Mouse (Mus musculus) neural tube, embryonic 12.5 days (tissue): ENCODE results near the gene Hnf4a. TPM values are rescaled to one million over a fixed set of nuclear protein-coding genes. Genes with fewer than 3 reads are reported as not detected.

Experiments used
- ATAC-seq: fragments of 200-750 bp; cut with Nextera tagmentation; 2 replicates; pipeline ENCODE4 v1.8.0; 2017; ENCODE audit warnings: low read depth, mild to moderate bottlenecking, moderate TSS enrichment, moderate library complexity; ENCODE audit not compliant: low FRiP score
- H3K27ac ChIP-seq: fragments of 300-500 bp; sonication (generic); 2 replicates; pipeline ENCODE4 v1.5.1; 2016
- H3K27me3 ChIP-seq: fragments of 300-500 bp; sonication (generic); replicated peaks from 2 replicates; pipeline ENCODE4 v1.6.1; 2016; ENCODE audit warnings: mild to moderate bottlenecking
- H3K36me3 ChIP-seq: fragments of 300-500 bp; sonication (generic); 2 replicates; pipeline ENCODE4 v1.6.1; 2016; ENCODE audit warnings: mild to moderate bottlenecking
- H3K4me1 ChIP-seq: fragments of 300-500 bp; sonication (generic); 2 replicates; pipeline ENCODE4 v1.6.1; 2016
- H3K4me2 ChIP-seq: fragments of 300-500 bp; sonication (generic); replicated peaks from 2 replicates; pipeline ENCODE4 v1.6.1; 2016; ENCODE audit warnings: mild to moderate bottlenecking
- H3K4me3 ChIP-seq: fragments of 300-500 bp; sonication (generic); 2 replicates; pipeline ENCODE4 v1.5.1; 2016
- H3K9ac ChIP-seq: fragments of 300-500 bp; sonication (generic); 2 replicates; pipeline ENCODE4 v1.6.1; 2016; ENCODE audit warnings: mild to moderate bottlenecking
- H3K9me3 ChIP-seq: fragments of 300-500 bp; sonication (generic); 2 replicates; pipeline ENCODE4 v1.6.1; 2016; ENCODE audit warnings: mild to moderate bottlenecking
- WGBS: fragments of 180-500 bp; shearing (Covaris S2); methylation state at CpG from one replicate; pipeline ENCODE4 v1.1.7; 2016; 5-methylcytosine and 5-hydroxymethylcytosine counted together
- polyA plus RNA-seq: library from polyadenylated mRNA; unstranded; fragments of >200 nt; fragmentation: Nextera tagmentation; extraction: Ambion mirVana; gene quantifications from 2 replicates; pipeline ENCODE4 v1.2.1, GENCODE M21; 2016

Hnf4a gene
- polyA plus RNA-seq, 1 experiment from 2014 or later: not detected

DNA sequence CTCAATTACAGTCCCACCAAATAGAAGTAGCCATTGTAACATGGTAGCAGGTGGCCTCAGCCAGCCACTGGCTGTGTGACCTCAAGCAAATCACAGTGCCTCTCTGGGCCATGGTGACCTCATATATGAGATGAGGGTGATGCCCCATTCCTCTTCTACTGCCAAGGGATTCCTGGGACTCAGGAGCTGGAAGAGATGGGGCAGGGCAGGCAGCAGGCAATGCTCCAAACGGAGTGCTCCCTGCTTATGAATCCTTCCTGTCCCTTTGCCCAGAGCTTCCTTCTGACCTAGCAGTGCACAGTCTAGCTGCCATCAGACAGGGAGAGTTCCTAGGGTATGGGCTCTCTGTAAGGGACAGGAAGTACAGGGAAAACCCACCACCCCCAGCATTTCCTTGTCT lies 51.9 kb downstream of the Hnf4a start:
- ATAC-seq: no peak
- H3K27me3 ChIP-seq: no peaks in the 10 kb centered on the region

GRCm38 (mm10) chr2:163559236-163559635 lies 52.6 kb downstream of the Hnf4a start:
- Histone ChIP-seq H3K4me3 (no peak overlapping the region), H3K4me2 (no peak overlapping the region)
- 86% methylated on average over 5 of the region's 5 CpGs for WGBS

More for the DNA sequence above, 51.9 kb downstream of the Hnf4a start:
- Histone ChIP-seq H3K36me3 (no peaks in the 10 kb centered on the region), H3K4me3 (no peak overlapping the region), H3K9me3 (no peaks in the 10 kb centered on the region), H3K9ac (no peak overlapping the region), H3K27ac (no peak overlapping the region), H3K4me1 (no peaks in the 10 kb centered on the region), H3K4me2 (no peak overlapping the region)
- WGBS: 91% methylated on average over 1 of the region's 1 CpGs

DNA sequence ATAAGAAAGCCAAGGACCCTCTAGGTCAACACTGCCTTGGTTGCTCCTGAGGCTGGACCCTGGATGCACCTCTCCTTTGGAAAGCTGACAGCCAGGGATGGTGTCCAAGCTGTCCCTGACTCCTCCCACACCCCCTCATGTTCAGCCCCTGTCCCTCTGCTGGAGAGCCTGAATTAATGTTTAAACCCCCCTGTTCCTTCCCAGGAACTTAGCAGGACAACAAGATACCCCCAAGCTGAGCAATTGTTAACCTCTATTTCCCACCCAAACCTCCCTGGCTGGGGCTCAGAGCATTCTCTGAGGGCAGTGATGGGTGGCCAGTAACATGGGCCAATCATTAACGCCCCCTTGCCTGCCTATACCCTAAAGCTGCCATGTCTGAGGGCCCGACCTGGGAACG lies 53.6 kb downstream of the Hnf4a start:
- Histone ChIP-seq H3K36me3 (no peaks in the 10 kb centered on the region), H3K27me3 (no peaks in the 10 kb centered on the region), H3K4me1 (no peaks in the 10 kb centered on the region), H3K4me3 (no peak overlapping the region), H3K27ac (no peak overlapping the region), H3K4me2 (no peak overlapping the region), H3K9ac (no peak overlapping the region), H3K9me3 (no peaks in the 10 kb centered on the region)
- WGBS: 73% methylated on average over 3 of the region's 3 CpGs
- ATAC-seq: no peak

More at GRCm38 (mm10) chr2:163559236-163559635, 52.6 kb downstream of the Hnf4a start:
- Histone ChIP-seq H3K27me3 (no peaks in the 10 kb centered on the region), H3K27ac (no peak overlapping the region), H3K36me3 (no peaks in the 10 kb centered on the region), H3K4me1 (no peaks in the 10 kb centered on the region), H3K9ac (no peak overlapping the region), H3K9me3 (no peaks in the 10 kb centered on the region)
- ATAC-seq: no peak

DNA sequence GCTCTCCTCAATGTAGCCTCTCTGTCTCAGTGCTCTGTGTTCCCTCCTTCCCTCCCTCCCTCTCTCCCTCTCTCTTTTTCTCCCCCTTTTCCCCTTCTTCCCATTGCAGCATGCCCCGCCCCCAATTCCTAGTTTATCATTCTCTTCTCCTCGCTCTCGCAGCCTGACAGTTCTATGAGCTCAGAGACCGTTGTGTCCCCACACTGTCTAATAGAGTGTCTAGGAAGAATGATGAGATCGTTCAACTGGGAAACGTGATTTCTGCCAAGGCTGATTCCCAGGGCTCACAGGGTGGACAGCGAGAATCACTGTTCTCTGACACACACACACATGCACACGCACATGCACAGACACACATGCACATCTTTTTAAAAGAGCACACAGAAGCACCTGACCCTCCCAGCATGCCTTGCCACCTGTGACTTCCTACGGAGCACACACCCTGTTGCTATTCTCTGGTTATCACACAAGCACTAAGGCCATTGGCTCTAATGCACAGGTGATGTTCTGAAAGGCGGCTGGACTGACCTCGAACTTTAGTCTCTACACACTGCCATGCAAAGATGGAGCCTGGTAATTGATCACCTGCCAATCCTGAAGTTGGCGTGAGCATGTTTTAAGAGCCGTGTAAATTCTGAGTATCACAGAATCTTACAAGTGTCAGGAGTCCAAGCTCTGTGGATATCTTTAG lies 54.8 kb downstream of the Hnf4a start:
- Histone ChIP-seq H3K27me3 (no peaks in the 10 kb centered on the region), H3K4me3 (no peak overlapping the region), H3K4me2 (no peak overlapping the region), H3K4me1 (no peaks in the 10 kb centered on the region), H3K9me3 (no peaks in the 10 kb centered on the region), H3K36me3 (no peaks in the 10 kb centered on the region), H3K27ac (no peak overlapping the region), H3K9ac (no peak overlapping the region)
- 68% methylated on average over 13 of the region's 13 CpGs for WGBS
- no peak for ATAC-seq

DNA sequence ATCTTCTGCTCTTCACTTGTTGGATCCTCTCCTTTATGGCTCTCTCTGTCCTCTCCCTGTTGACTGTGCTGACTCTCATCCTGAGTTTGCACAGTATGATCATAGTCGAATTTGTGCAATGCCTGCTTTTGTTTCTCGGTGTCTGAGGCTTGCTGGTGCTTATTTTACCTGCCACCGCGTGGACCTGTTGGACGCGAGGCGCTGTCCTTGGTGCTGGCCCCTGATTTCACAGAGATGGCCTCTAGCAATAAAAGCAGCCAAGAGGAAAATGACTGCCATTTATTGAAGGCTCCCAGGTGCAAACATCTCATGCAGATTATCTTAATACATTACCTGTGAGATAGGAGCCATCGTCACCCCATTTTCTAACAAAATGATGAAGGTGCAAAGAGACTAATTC lies 58.0 kb downstream of the Hnf4a start:
- Histone ChIP-seq H3K9me3 (no peaks in the 10 kb centered on the region), H3K27me3 (no peaks in the 10 kb centered on the region), H3K27ac (no peak overlapping the region), H3K4me1 (no peaks in the 10 kb centered on the region), H3K4me3 (no peak overlapping the region), H3K4me2 (no peak overlapping the region), H3K36me3 (no peaks in the 10 kb centered on the region), H3K9ac (no peak overlapping the region)
- WGBS: 32% methylated on average over 8 of the region's 8 CpGs
- no peak for ATAC-seq

- no peak overlapping the region for H3K4me3 ChIP-seq
- no peaks in the 10 kb centered on the region for H3K27me3 ChIP-seq
- no peak overlapping the region for H3K27ac ChIP-seq
- no peaks in the 10 kb centered on the region for H3K36me3 ChIP-seq
- H3K9me3 ChIP-seq: no peaks in the 10 kb centered on the region
- no peak overlapping the region for H3K9ac ChIP-seq
- ATAC-seq: no peak
- 84% methylated on average over 3 of the region's 3 CpGs for WGBS
- no peak overlapping the region for H3K4me2 ChIP-seq
- H3K4me1 ChIP-seq: no peaks in the 10 kb centered on the region
Measured at GRCm38 (mm10) chr2:163574321-163574720, 67.7 kb downstream of the Hnf4a start.

- ATAC-seq: no peak
- no peaks in the 10 kb centered on the region for H3K9me3 ChIP-seq
- no peak overlapping the region for H3K27ac ChIP-seq
- no peak overlapping the region for H3K4me3 ChIP-seq
- WGBS: 50% methylated on average over 11 of the region's 11 CpGs
- H3K27me3 ChIP-seq: no peaks in the 10 kb centered on the region
- H3K9ac ChIP-seq: no peak overlapping the region
- H3K36me3 ChIP-seq: no peaks in the 10 kb centered on the region
- no peak overlapping the region for H3K4me2 ChIP-seq
- no peaks in the 10 kb centered on the region for H3K4me1 ChIP-seq
Measured at GRCm38 (mm10) chr2:163575248-163575647, 68.6 kb downstream of the Hnf4a start.

DNA sequence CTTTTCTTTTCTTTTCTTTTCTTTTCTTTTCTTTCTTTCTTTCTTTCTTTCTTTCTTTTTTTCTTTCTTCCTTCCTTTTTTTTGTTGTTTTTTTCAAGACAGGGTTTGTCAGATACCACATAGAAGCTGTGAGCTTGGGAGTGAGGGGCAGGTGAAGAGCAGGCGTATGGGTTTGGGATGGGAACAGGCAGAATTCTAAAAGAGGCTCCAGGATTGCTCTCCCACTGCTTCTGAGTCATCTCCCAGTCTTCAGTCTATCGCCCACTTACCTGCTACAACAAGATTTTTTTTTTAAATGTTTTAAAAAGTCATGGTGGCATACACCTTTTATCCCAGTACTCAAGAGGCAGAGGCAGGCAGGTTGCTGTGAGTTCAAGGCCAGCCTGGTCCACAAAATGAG lies 71.4 kb downstream of the Hnf4a start:
- no peak overlapping the region for H3K27ac ChIP-seq
- 86% methylated on average over 2 of the region's 2 CpGs for WGBS
- no peak overlapping the region for H3K4me3 ChIP-seq
- no peaks in the 10 kb centered on the region for H3K9me3 ChIP-seq
- H3K9ac ChIP-seq: no peak overlapping the region
- H3K4me2 ChIP-seq: no peak overlapping the region
- no peaks in the 10 kb centered on the region for H3K36me3 ChIP-seq
- no peaks in the 10 kb centered on the region for H3K27me3 ChIP-seq
- no peaks in the 10 kb centered on the region for H3K4me1 ChIP-seq
- ATAC-seq: no peak

GRCm38 (mm10) chr2:163580069-163580945 lies 73.7 kb downstream of the Hnf4a start:
- no peaks in the 10 kb centered on the region for H3K27me3 ChIP-seq
- H3K9ac ChIP-seq: no peak overlapping the region
- H3K36me3 ChIP-seq: no peaks in the 10 kb centered on the region
- H3K9me3 ChIP-seq: no peaks in the 10 kb centered on the region
- WGBS: 79% methylated on average over 13 of the region's 13 CpGs
- no peak overlapping the region for H3K4me2 ChIP-seq
- no peak for ATAC-seq
- no peaks in the 10 kb centered on the region for H3K4me1 ChIP-seq
- no peak overlapping the region for H3K27ac ChIP-seq
- H3K4me3 ChIP-seq: no peak overlapping the region

GRCm38 (mm10) chr2:163583226-163584087 lies 76.8 kb downstream of the Hnf4a start:
- no peaks in the 10 kb centered on the region for H3K36me3 ChIP-seq
- WGBS: 90% methylated on average over 10 of the region's 10 CpGs
- H3K4me2 ChIP-seq: no peak overlapping the region
- ATAC-seq: no peak
- no peak overlapping the region for H3K4me3 ChIP-seq
- no peaks in the 10 kb centered on the region for H3K4me1 ChIP-seq
- H3K9me3 ChIP-seq: no peaks in the 10 kb centered on the region
- H3K9ac ChIP-seq: no peak overlapping the region
- no peaks in the 10 kb centered on the region for H3K27me3 ChIP-seq
- no peak overlapping the region for H3K27ac ChIP-seq

DNA sequence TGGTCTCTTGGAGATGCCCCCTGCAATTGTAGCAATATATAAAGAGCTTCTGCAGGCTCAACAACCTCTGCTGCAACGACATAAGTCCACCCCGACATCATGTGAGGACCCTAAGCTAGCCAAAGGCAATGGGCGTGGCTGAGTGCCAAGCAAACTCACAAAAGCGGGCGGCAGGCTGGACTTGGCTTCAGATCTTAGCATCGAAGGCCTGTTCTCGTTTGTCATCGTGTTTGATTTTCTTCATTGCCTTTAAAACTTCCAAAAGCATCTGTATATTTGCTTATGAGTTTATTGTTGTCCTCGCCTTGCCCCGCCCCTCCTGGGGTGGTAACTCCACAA lies 77.4 kb downstream of the Hnf4a start:
- Histone ChIP-seq H3K4me3 (no peak overlapping the region), H3K9ac (no peak overlapping the region), H3K9me3 (no peaks in the 10 kb centered on the region), H3K27me3 (no peaks in the 10 kb centered on the region), H3K36me3 (no peaks in the 10 kb centered on the region), H3K27ac (no peak overlapping the region), H3K4me2 (no peak overlapping the region), H3K4me1 (no peaks in the 10 kb centered on the region)
- ATAC-seq: no peak
- WGBS: 88% methylated on average over 10 of the region's 10 CpGs
